Mouse (Mus musculus) heart, adult 18-20 months (tissue): ENCODE results near the gene Olfr1251. TPM values are rescaled to one million over a fixed set of nuclear protein-coding genes. Genes with fewer than 3 reads are reported as not detected.
"Not testable (repeated sequence)": the region's sequence is repeated elsewhere in the genome, so short reads cannot be mapped to it uniquely, and the experiment has no call there.

ENCODE experiments used
- DNase-seq, 2 experiments: peaks; one replicate each; pipeline ENCODE4 v3.0.0; 2021 to 2022; ENCODE audit warnings: mixed read lengths in 1 of 2
- long read RNA-seq, 2 experiments: library from polyadenylated mRNA; stranded (forward); transcript quantifications; one replicate each; pipeline ENCODE4 v2.0.0; 2021
- total RNA-seq, 2 experiments: library from RNA; stranded (reverse); gene quantifications; 2 replicates each; pipeline ENCODE4 v1.2.3; 2021

Olfr1251 gene
- total RNA-seq, result not detected
- long read RNA-seq, experiment 1, result 0 reads
- long read RNA-seq, experiment 2, result 0 reads

DNA sequence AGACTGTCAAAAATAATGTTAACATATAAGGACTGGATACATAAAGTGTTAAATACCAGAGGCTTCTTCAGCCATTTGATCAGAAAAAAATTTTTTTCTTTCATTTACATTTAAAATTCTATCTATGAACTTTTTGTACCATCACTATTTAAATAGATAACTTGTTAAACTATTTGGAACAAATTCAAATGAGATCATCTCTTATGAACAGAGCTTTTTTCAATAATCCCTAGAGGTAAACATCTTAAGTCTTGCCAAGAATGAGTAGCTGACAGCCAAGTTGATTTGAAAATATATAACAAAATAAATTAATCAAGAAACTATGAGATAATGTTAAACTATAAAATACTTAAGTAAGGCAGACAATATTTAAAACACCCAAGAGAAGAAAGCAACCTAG is at the start of gene Olfr1251:
Gene Olfr1251, minus strand, starts transcription at position 101 of the 400 bp plus-strand sequence.
- DNase-seq, result no peak

DNA sequence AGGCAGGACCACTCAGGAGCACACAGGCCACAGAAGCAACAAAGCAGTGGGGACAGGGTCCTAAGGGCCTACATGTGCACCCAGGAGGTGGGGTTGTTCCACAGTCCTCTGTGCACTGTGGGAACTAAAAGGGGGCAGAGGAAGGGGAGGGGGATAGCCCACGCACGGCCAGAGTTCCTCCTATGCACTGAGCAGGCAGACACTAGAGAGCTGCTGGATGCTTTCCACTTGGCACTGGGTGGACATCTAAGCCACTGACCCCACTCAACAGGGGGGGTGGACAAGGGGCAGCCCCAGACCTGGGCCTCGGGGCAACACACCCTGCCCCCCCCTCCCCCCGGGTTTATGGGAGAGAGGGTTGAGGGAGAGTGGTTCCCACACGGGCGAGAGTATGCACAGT is 20.2 kb upstream of the Olfr1251 start:
- no peak for DNase-seq

DNA sequence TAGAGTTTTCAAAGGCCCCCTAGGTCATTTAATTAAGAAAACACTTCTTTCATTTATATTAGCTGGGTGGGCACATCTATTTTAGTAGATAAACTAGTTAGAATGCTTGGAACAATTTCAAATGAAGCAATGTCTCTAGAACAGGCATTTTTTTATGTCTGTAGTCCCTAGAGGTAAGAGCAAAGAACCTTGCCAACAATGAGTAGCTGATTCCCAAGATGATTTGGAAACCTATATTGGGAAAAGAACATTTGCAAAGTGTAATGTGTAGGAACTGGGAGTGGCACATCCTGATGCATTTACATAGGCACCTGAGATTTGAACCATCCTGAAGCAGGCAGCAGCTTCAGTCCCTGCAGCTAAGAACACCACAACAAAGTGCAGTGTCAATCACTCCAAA is 10.4 kb downstream of the Olfr1251 start, which contains the start of gene Olfr1250:
Gene Olfr1250, minus strand, starts transcription at position 101 of the 400 bp plus-strand sequence.
- no peak for DNase-seq

DNA sequence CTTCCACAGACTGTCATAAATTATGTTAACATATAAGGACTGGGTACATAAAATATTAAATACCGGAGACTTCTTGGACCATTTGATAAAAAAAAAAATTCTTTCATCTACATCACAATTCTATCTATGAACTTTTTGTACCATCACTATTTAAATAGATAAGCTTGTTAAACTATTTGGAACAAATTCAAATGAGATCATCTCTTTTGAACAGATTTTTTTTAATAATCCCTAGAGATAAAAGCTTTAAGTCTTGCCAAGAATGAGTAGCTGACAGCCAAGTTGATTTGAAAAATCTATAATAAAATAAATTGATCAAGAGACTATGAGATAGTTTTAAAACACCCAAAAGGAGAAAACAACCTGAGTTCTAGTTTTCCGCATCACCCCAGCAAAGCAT is 36.9 kb downstream of the Olfr1251 start, which contains the start of gene Olfr1249:
Gene Olfr1249, minus strand, starts transcription at position 101 of the 400 bp plus-strand sequence.
- DNase-seq, result no peak

DNA sequence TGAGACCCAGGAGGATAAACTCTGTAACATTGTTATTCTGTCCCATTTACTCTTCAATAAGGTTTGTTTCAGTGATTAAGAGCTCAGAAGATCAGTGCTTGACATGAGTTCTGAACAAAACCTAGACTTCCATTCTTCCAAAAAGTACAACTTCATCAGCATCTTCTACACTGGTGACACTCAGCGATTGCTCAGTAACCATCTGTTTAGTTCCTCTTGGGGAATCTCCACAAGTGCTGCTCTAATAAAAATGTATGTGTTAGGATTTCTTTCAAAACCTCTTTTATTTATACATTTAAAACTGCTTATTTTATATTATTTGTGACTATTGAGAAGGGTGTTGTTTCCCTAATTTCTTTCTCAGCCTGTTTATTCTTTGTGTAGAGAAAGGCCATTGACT is 53.6 kb downstream of the Olfr1251 start, which contains the start of gene Olfr1248:
Gene Olfr1248, minus strand, starts transcription at position 101 of the 400 bp plus-strand sequence.
- DNase-seq, result not testable (repeated sequence)

Other genes with a start within 250 kb of the Olfr1251 start
- gene Olfr1240, start 228.9 kb downstream of the Olfr1251 start, total RNA-seq, result not detected
- not detected for gene Olfr1241, start 184.8 kb downstream of the Olfr1251 start, total RNA-seq
- not detected for gene Olfr1242, start 173.6 kb downstream of the Olfr1251 start, total RNA-seq
- gene Olfr1243, start 140.4 kb downstream of the Olfr1251 start, total RNA-seq, result not detected
- not detected for gene Olfr1245, start 93.5 kb downstream of the Olfr1251 start, total RNA-seq
- not detected for gene Olfr1246, start 78.8 kb downstream of the Olfr1251 start, total RNA-seq
- not detected for gene Olfr1247, start 57.8 kb downstream of the Olfr1251 start, total RNA-seq
- not detected for gene Olfr1248, start 53.7 kb downstream of the Olfr1251 start, total RNA-seq
- gene Olfr1249, start 37.0 kb downstream of the Olfr1251 start, total RNA-seq, result not detected
- not detected for gene Olfr1250, start 10.5 kb downstream of the Olfr1251 start, total RNA-seq
- not detected for gene Olfr1252, start 53.1 kb upstream of the Olfr1251 start, total RNA-seq
- not detected for gene Olfr1253, start 85.2 kb upstream of the Olfr1251 start, total RNA-seq
- gene Olfr1254, start 121.7 kb upstream of the Olfr1251 start, total RNA-seq, result not detected
- not detected for gene Olfr1255, start 140.1 kb upstream of the Olfr1251 start, total RNA-seq
- not detected for gene Olfr1256, start 169.6 kb upstream of the Olfr1251 start, total RNA-seq
- gene Olfr48, start 176.3 kb upstream of the Olfr1251 start, total RNA-seq, result not detected
- not detected for gene Olfr1257, start 206.5 kb upstream of the Olfr1251 start, total RNA-seq